Mouse (Mus musculus): Measurements from ENCODE around the gene Nfia. TPM values are rescaled to one million over a fixed set of nuclear protein-coding genes. Genes with fewer than 3 reads are reported as not detected.

The Nfia gene
- total RNA-seq, 4 experiments from 2014 or later = 117 to 145 (median 127) TPM

- no peak for DNase-seq
Observed at GRCm38 (mm10) chr4:97869451-97869850, 96.9 kb downstream of the Nfia start.

- no peak for DNase-seq
Observed at GRCm38 (mm10) chr4:97871770-97872439, 99.4 kb downstream of the Nfia start.

GRCm38 (mm10) chr4:97874916-97875315 is 102.4 kb downstream of the Nfia start:
- DNase-seq = no peak

- DNase-seq = no peak
Observed at GRCm38 (mm10) chr4:97875901-97876300, 103.4 kb downstream of the Nfia start.

GRCm38 (mm10) chr4:97879696-97880095 is 107.2 kb downstream of the Nfia start:
- no peak for DNase-seq

- no peak for DNase-seq
Observed at GRCm38 (mm10) chr4:97880120-97881055, 107.9 kb downstream of the Nfia start.

- no peak for DNase-seq
Observed at GRCm38 (mm10) chr4:97885574-97885973, 113.0 kb downstream of the Nfia start.

GRCm38 (mm10) chr4:97886220-97886619 is 113.7 kb downstream of the Nfia start:
- DNase-seq = no peak

GRCm38 (mm10) chr4:97887228-97887627 is 114.7 kb downstream of the Nfia start:
- DNase-seq = no peak

GRCm38 (mm10) chr4:97891063-97891462 is 118.5 kb downstream of the Nfia start:
- no peak for DNase-seq

- no peak for DNase-seq
Observed at GRCm38 (mm10) chr4:97891611-97892010, 119.1 kb downstream of the Nfia start.

- no peak for DNase-seq
Observed at GRCm38 (mm10) chr4:97893915-97894884, 121.7 kb downstream of the Nfia start.

GRCm38 (mm10) chr4:97895940-97896339 is 123.4 kb downstream of the Nfia start:
- no peak for DNase-seq

GRCm38 (mm10) chr4:97900256-97900944 is 127.9 kb downstream of the Nfia start:
- DNase-seq = no peak

GRCm38 (mm10) chr4:97905826-97906225 is 133.3 kb downstream of the Nfia start:
- no peak for DNase-seq

GRCm38 (mm10) chr4:97908576-97909147 is 136.1 kb downstream of the Nfia start:
- DNase-seq = no peak

GRCm38 (mm10) chr4:97910115-97910776 is 137.7 kb downstream of the Nfia start:
- no peak for DNase-seq

GRCm38 (mm10) chr4:97910777-97911580 is 138.4 kb downstream of the Nfia start:
- no peak for DNase-seq

GRCm38 (mm10) chr4:97911755-97912154 is 139.2 kb downstream of the Nfia start:
- no peak for DNase-seq

- no peak for DNase-seq
Observed at GRCm38 (mm10) chr4:97912155-97912554, 139.6 kb downstream of the Nfia start.
